Mouse (Mus musculus) brain, embryonic 14.5 days (tissue): ENCODE results near the gene Stx17.

Experiments
- CTCF ChIP-seq: fragments of 200-500 bp; IDR thresholded peaks from 2 replicates; pipeline ENCODE4 v1.5.1; 2012; ENCODE audit warnings: inconsistent platforms, mild to moderate bottlenecking, moderate library complexity, borderline replicate concordance; ENCODE audit not compliant: insufficient read depth, insufficient read length; ENCODE audit errors: extremely low read depth
- POLR2A ChIP-seq: fragments of 200-500 bp; IDR thresholded peaks from 2 replicates; pipeline ENCODE4 v1.6.1; 2012; ENCODE audit warnings: mild to moderate bottlenecking, inconsistent platforms, borderline replicate concordance; ENCODE audit not compliant: poor library complexity, insufficient read depth, insufficient read length, severe bottlenecking; ENCODE audit errors: extremely low read depth

DNA sequence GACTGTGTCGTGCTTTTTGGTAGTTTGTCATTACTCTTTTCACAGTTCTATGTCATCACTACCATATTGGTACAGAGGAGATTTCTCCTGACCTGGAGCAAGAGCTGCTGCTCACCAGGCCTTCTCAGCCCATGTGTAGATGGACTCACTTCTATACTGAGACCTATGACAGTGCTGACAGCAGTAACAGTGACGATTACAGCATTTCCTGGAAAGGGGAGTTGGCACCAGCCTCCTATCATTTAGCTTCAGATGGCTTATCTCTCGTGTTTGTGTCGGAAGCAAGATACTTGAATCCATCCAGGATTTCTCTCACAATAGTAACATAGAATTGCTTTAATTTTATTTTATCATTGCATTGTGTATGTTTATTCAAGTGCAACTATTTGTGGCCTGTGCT is 35.7 kb downstream of the Stx17 start:
- TF ChIP-seq POLR2A (no peak), CTCF (no peak)
